Mouse (Mus musculus): ENCODE measurements around the gene Usp19.

Gene Usp19

DNA sequence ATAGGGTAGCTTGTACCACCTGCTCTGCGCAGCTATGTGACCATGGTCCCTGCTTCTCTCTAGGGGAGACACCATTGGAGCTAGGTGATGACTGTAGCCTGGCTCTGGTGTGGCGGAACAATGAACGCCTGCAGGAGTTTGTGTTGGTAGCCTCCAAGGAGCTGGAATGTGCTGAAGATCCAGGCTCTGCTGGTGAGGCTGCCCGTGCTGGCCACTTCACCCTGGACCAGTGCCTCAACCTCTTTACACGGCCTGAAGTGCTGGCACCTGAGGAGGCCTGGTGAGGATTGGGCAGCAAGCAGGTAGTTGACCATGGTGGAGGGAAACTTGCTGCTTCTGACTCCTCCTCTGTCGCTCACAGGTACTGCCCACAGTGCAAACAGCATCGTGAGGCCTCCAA is 8.8 kb downstream of the Usp19 start:
- DNase-seq (ENCODE audit: low spot score): no peak

DNA sequence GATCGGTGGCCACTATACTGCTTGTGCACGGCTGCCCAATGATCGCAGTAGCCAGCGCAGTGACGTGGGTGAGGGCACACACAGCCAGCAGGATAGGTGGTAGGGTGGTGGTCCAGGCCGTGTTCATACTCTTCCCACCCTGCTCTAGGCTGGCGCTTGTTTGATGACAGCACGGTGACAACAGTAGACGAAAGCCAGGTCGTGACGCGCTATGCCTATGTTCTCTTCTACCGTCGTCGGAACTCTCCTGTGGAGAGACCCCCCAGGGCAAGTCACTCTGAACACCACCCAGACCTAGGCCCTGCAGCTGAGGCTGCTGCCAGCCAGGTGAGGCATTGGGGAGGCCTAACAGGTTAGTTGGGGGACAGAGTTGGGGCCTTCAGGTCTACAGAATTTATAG is 9.5 kb downstream of the Usp19 start:
- DNase-seq (ENCODE audit: low spot score): no peak

DNA sequence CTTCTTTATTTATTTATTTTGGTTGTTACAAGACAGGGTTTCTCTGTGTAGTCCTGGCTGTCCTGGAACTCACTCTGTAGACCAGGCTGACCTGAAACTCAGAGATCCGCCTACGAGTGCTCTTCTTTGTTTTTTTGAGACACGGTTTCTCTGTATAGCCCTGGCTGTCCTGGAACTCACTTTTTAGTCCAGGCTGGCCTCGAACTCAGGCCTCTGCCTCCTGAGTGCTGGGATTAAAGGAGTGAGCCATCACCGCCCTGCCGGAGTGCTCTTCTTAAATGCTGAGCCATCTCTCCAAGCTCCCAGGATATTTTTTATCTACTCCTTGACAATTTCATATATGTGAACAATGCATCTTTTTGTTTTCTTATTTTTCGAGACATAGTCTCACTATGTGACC is 16.5 kb downstream of the Usp19 start:
- no peak for DNase-seq (ENCODE audit: low spot score)

DNA sequence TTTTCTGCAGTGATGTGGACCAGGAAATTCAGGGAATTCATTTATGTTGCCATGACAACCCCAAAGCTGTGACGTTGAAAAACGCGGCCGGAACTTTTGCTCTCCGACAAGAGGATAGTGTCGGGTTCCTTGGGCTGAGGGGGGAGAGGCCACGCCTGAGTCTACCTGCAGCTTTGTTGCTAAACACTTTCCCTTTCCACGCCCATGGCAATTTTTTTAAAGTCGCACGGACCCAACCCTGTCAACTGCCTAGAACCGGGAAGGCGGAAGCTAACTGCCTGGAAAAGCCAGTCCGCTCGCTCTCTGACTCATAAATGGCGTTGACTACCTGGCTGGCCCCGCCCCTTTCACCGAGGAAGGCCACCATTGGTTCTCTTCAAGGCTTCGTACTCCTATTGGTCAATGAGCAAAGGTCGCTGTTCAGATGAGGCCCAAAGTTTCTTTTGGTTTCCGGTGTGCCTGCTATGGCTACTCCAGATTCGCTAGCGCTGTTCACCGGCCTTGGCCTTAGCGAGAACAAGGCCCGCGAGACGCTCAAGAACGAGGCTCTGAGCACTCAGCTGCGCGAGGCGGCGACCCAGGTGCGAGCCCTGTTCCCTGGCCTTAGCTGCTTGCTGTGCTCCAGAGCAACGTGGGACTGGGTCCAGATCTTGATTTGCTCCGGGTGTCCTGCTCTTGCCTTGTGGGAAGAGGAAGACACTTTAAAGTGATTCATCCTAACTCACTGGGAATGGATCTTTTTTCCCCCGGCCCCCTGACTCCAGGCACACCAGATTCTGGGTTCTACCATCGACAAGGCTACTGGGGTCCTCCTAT is 17.4 kb downstream of the Usp19 start, which contains the start of gene Qars:
TSS of gene Qars (plus strand) at position 88 of the 816 bp plus-strand sequence.
- DNase-seq (ENCODE audit: low spot score): peak; percentile 95

DNA sequence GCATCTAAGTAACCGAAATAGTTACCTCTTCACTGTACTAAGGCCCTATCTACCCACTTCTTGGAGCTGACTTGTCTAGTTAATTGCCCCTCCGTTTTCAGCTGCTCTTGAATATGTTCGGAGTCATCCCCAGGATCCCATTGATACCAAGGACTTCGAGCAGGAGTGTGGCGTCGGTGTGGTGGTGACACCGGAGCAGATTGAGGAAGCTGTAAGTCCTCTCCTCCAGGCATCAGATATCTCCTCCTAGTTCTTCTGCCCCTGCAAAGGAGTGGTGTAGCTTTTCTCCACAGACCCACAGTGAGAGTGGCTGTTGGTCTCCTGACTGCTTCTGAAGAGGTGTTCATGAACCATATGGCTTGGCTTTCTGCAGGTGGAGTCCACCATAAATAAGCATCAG is 18.4 kb downstream of the Usp19 start:
- no peak for DNase-seq (ENCODE audit: low spot score)

DNA sequence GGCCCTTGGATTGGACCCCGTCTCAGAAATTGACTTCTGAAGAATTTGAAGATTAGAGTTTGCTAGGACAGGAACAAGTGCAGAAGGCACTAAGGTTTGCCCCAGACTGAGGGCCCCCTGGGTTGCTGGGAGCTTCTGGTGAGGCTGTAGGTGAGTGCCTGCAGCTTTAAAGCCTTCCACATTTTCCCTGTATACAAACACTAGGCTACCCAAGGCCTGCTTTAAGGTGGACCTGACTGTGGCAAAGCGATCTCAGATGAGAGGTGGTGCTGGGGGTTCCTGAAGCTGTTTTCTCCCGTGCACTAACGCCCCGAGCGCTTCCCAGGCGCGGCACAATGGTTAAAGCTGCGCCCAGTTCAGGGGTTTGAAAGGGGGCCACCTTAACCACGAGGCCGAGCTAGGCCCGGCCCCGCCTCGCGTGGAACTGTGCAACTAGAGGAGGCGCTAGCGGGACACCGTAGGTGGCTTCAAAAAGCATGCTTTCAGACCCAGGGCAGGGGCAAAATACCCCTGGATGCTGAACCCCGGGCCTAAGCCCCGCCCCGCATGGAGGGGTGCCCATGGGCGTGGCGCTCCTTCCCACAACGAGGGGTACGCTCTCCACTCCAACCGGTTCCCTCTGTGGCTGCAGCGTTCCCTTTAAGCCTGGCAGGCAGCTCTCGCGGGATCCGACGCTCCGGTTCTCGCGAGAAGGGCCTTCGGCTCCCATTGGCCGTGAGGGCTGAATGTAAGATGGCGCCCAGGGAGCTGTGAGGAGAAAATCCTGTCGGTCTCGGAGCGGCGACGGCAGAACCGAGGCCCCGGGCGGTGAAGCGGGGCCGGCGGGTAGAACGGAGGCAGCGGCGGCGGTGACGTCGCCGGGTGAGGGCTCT is 26.2 kb downstream of the Usp19 start, which contains the start of gene Qrich1:
TSS of gene Qrich1 (plus strand) at position 427 of the 872 bp plus-strand sequence.
- DNase-seq (ENCODE audit: low spot score): peak; percentile 97

DNA sequence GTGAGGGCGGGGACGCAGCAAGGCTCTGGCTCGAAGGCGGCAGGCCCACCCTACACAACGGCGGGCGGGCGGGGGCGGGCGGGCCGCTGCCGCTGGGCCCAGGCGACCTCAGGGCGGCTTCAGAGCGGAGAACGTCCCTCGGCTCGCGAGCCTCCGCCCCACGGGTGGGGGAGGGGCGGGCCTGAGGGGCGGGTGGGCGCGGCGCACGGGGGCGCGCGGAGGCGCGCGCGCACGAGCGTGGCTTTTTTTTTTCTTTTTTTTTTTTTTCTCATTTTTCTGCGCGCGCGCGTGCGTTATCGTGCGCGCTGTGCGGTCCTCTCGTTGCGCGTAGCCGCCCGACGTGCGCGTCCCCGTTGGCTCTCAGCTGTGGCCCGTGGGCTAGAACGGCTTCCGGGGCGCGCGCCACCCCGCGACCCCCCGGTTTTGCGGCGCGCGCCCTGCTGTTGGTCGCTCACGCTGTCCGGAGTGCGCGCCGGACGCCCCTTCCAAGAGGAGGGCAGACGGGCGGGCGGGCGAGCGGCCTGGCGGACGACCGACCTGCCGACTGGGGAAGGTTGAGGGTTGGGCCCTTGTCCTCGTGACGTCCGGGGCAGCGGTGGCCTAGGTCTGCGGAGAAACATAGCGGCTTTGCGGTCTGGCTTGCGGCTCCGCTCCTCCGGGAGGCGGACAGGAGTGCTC is 27.0 kb downstream of the Usp19 start:
- peak; percentile 80 for DNase-seq (ENCODE audit: low spot score)

DNA sequence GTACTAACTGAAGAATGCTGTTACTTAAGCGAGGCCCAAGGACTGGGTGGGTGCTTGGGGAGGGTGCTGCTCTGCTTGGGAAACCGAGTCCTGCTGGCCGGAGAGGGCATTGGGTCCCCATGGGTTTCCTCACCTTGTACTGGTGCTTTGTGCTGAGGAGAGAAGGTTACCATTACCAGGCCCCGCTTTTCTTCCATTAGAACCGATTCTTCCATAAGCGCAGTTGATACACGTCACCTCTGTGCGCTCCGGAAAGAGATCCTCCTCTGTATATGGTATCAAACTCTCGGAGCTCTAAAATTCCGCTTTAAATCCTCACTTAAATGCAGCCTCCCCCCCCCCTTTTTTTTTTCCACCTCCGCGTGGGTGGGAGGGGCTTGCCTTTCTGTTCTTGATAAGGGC is 27.5 kb downstream of the Usp19 start:
- DNase-seq (ENCODE audit: low spot score): peak; percentile 40

DNA sequence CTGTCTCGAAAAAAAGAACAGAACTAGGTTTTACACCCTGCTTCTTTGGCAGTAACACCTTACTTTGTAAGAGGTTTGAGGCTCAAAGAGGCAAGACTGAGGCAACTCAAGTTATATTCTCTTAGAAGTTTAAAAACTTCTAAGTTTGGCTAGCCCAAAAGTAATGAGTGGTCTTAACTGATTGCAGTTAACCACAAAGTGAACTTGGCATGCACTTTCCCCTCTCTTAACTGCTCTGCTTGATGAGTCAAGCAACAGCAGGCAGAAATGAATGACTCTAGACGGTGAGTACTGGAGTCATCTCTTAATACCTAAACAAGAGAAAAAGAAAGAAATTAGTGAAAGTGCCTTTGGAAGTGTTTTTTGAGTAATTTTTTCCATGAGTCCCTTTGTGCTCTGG is 31.2 kb downstream of the Usp19 start:
- DNase-seq (ENCODE audit: low spot score): no peak

DNA sequence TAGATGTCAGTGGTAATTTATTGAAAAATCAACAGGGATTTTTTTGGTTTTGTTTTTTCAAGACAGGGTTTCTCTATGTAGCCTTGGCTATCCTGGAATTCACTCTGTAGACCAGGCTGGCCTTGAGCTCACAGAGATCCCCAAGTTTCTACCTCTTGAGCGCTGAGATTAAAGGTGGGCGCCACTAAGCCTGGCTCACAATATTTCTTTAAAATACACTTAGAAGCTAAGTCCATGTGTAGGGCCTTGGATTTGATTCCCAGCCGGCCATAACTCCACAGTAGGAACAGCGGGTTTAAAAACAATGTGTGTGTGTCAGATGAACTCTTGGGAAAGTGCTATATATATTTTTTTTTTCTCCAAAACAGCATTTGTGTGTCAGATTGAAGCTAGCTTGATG is 32.9 kb downstream of the Usp19 start:
- no peak for DNase-seq (ENCODE audit: low spot score)

DNA sequence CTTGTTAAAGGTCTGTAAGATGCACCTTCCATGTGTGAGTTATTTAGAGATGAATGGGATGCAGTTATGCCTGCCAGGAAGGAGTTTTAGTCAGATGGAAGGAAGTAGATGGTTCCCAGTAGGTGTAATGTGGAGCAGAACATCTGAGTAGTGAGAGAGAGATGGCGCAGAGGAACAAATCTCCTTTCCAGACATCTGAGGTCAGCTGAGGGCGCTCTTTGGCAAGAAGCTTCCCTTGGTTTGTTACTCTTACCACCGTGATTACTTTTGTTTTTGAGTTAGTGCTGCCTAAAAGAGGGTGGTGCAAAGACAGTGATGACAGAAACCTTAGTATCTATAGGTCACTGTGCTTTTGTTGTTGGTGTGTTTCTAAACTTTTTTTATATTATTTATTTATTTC is 35.0 kb downstream of the Usp19 start:
- no peak for DNase-seq (ENCODE audit: low spot score)

DNA sequence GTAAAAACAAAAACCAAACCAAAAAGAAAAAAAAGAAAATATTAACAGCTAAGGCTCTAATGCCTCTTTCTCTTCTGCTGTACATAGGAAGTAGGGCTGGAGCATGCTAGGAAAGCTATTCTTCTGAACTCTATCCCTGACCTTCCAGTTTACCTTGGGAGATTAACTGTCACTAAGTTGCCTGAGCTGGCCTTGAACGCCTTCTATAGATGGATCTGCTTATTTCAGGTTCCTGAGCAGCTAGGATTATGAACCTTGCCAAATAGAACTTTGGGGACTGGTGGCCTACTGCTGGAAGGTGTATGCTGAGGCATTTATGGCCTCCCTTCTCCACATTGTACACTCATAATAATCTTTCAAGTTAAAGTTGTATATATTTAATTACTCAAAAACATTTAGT is 40.6 kb downstream of the Usp19 start:
- no peak for DNase-seq (ENCODE audit: low spot score)

DNA sequence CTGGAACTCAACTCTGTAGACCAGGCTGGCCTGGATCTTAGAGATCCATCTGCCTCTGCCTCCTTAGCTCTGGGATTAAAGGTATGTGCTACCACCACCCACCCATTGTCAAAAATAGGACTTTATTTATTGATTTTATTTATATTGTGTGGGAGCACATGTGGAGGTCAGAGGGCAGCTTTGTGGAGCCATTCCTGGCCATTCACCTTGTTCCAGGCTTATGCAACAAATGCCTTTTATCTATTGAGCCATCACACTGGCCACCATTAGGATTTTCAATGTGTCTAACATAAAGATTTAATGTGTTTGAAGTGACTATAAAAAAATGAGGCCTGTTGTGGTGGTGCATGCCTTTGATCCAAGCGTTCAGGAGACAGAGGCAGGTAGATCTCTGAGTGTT is 41.1 kb downstream of the Usp19 start:
- DNase-seq (ENCODE audit: low spot score): no peak

DNA sequence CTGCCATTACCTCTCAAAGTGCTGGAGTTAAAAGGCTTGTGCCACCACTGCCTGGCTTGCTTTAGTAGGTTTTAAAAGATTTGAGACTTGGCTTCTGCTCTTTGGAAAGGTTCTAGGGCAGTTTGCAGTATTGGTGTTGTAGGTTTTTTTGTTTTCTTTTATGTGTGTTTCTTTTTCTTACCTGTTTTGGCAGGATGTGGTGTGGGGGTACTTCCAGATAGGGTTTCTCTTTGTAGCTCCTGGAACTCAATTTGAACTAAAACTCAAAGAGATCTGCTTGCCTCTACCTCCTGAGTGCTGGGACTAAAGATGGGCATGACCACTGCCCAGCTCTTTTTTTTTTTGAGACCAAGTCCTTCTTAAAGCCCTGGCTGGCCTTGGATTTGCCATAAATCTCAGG is 50.4 kb downstream of the Usp19 start:
- no peak for DNase-seq (ENCODE audit: low spot score)

DNA sequence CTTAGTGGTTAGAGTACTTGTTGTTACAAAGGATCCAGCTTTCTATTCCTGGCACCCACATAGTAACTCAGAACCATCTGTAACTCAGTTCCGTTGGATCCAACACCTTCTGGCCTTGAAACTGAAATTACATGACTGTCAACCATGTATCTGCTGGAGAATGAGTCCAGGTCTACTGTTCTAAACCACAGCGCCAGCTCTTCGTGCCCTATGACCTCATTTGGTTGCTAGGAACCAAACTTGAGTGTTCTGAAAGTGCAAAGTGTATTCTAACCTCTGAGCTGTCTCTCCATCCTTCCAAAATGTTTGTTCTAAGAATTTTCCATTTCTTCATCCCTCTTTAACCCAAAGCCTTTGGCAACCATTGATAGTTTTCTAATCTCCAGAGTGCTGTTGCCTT is 55.6 kb downstream of the Usp19 start:
- DNase-seq (ENCODE audit: low spot score): no peak

DNA sequence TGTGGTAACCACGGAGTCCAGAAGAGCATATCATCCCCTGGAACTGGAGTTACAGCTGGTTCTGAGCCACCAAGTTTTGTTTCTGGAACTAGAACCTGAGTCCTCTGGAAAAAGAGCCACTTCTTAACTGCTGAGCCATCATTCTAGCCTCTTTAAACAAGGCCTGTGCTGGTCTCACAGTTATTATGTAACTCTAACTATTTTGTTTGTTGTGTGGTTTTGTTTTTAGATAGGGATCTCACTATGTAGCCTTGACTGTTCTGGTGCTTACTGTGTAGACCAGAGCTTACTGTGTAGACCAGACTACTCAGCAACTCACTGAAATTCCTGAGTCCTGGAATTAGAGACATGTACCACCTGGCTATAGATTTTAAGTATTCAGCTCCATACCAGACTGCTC is 56.5 kb downstream of the Usp19 start:
- no peak for DNase-seq (ENCODE audit: low spot score)
